Mouse (Mus musculus): ENCODE results near the gene Ablim2.

The Ablim2 gene

GRCm38 (mm10) chr5:35758081-35759053 lies 687 bp downstream of the Ablim2 start:
- in situ Hi-C loops (cut with MboI; ENCODE audit: low pct_unique_long_range_greater_than_20kb in 1 of 2, low sequenced_read_pairs in 2 of 2, unreplicated experiment in 1 of 2) = loop anchor here in 1 of 2 experiments (5.0 kb wide), 2 partner anchors 56 to 104 kb away; no protein-coding TSS in a partner anchor

- in situ Hi-C loops (cut with MboI; ENCODE audit: low pct_unique_long_range_greater_than_20kb in 1 of 2, low sequenced_read_pairs in 2 of 2, unreplicated experiment in 1 of 2) = no loop called here
Measured at GRCm38 (mm10) chr5:35761323-35761722, 3.6 kb downstream of the Ablim2 start.

GRCm38 (mm10) chr5:35762388-35762787 lies 4.7 kb downstream of the Ablim2 start:
- in situ Hi-C loops (cut with MboI; ENCODE audit: low pct_unique_long_range_greater_than_20kb in 1 of 2, low sequenced_read_pairs in 2 of 2, unreplicated experiment in 1 of 2) = no loop called here

- in situ Hi-C loops (cut with MboI; ENCODE audit: low pct_unique_long_range_greater_than_20kb in 1 of 2, low sequenced_read_pairs in 2 of 2, unreplicated experiment in 1 of 2) = no loop called here
Measured at GRCm38 (mm10) chr5:35762850-35763249, 5.2 kb downstream of the Ablim2 start.

- in situ Hi-C loops (cut with MboI; ENCODE audit: low pct_unique_long_range_greater_than_20kb in 1 of 2, low sequenced_read_pairs in 2 of 2, unreplicated experiment in 1 of 2) = no loop called here
Measured at GRCm38 (mm10) chr5:35765909-35766308, 8.2 kb downstream of the Ablim2 start.

GRCm38 (mm10) chr5:35768525-35768924 lies 10.8 kb downstream of the Ablim2 start:
- in situ Hi-C loops (cut with MboI; ENCODE audit: low pct_unique_long_range_greater_than_20kb in 1 of 2, low sequenced_read_pairs in 2 of 2, unreplicated experiment in 1 of 2) = no loop called here

GRCm38 (mm10) chr5:35768997-35769396 lies 11.3 kb downstream of the Ablim2 start:
- in situ Hi-C loops (cut with MboI; ENCODE audit: low pct_unique_long_range_greater_than_20kb in 1 of 2, low sequenced_read_pairs in 2 of 2, unreplicated experiment in 1 of 2) = no loop called here

- in situ Hi-C loops (cut with MboI; ENCODE audit: low pct_unique_long_range_greater_than_20kb in 1 of 2, low sequenced_read_pairs in 2 of 2, unreplicated experiment in 1 of 2) = no loop called here
Measured at GRCm38 (mm10) chr5:35770246-35770645, 12.6 kb downstream of the Ablim2 start.

GRCm38 (mm10) chr5:35770891-35771663 lies 13.4 kb downstream of the Ablim2 start:
- in situ Hi-C loops (cut with MboI; ENCODE audit: low pct_unique_long_range_greater_than_20kb in 1 of 2, low sequenced_read_pairs in 2 of 2, unreplicated experiment in 1 of 2) = no loop called here

- in situ Hi-C loops (cut with MboI; ENCODE audit: low pct_unique_long_range_greater_than_20kb in 1 of 2, low sequenced_read_pairs in 2 of 2, unreplicated experiment in 1 of 2) = no loop called here
Measured at GRCm38 (mm10) chr5:35773274-35774136, 15.8 kb downstream of the Ablim2 start.

GRCm38 (mm10) chr5:35774137-35774424 lies 16.4 kb downstream of the Ablim2 start:
- in situ Hi-C loops (cut with MboI; ENCODE audit: low pct_unique_long_range_greater_than_20kb in 1 of 2, low sequenced_read_pairs in 2 of 2, unreplicated experiment in 1 of 2) = no loop called here

- in situ Hi-C loops (cut with MboI; ENCODE audit: low pct_unique_long_range_greater_than_20kb in 1 of 2, low sequenced_read_pairs in 2 of 2, unreplicated experiment in 1 of 2) = no loop called here
Measured at GRCm38 (mm10) chr5:35781116-35781515, 23.4 kb downstream of the Ablim2 start.

GRCm38 (mm10) chr5:35782648-35783180 lies 25.0 kb downstream of the Ablim2 start:
- in situ Hi-C loops (cut with MboI; ENCODE audit: low pct_unique_long_range_greater_than_20kb in 1 of 2, low sequenced_read_pairs in 2 of 2, unreplicated experiment in 1 of 2) = no loop called here

GRCm38 (mm10) chr5:35785853-35786252 lies 28.2 kb downstream of the Ablim2 start:
- in situ Hi-C loops (cut with MboI; ENCODE audit: low pct_unique_long_range_greater_than_20kb in 1 of 2, low sequenced_read_pairs in 2 of 2, unreplicated experiment in 1 of 2) = no loop called here

GRCm38 (mm10) chr5:35787847-35788246 lies 30.2 kb downstream of the Ablim2 start:
- in situ Hi-C loops (cut with MboI; ENCODE audit: low pct_unique_long_range_greater_than_20kb in 1 of 2, low sequenced_read_pairs in 2 of 2, unreplicated experiment in 1 of 2) = no loop called here

GRCm38 (mm10) chr5:35788719-35789118 lies 31.0 kb downstream of the Ablim2 start:
- in situ Hi-C loops (cut with MboI; ENCODE audit: low pct_unique_long_range_greater_than_20kb in 1 of 2, low sequenced_read_pairs in 2 of 2, unreplicated experiment in 1 of 2) = no loop called here

GRCm38 (mm10) chr5:35789697-35790096 lies 32.0 kb downstream of the Ablim2 start:
- in situ Hi-C loops (cut with MboI; ENCODE audit: low pct_unique_long_range_greater_than_20kb in 1 of 2, low sequenced_read_pairs in 2 of 2, unreplicated experiment in 1 of 2) = no loop called here

GRCm38 (mm10) chr5:35790387-35791065 lies 32.8 kb downstream of the Ablim2 start:
- in situ Hi-C loops (cut with MboI; ENCODE audit: low pct_unique_long_range_greater_than_20kb in 1 of 2, low sequenced_read_pairs in 2 of 2, unreplicated experiment in 1 of 2) = no loop called here
